Mouse (Mus musculus) bone marrow macrophage, adult 2 months (primary cell): ENCODE measurements around the gene BC037034.

Experiments
- CTCF ChIP-seq: IDR thresholded peaks from 2 replicates; pipeline ENCODE4 v1.5.1; 2012; ENCODE audit warnings: low read depth, mild to moderate bottlenecking, low read length, moderate library complexity
- POLR2A ChIP-seq: IDR thresholded peaks from 2 replicates; pipeline ENCODE4 v1.6.1; 2012; ENCODE audit warnings: mild to moderate bottlenecking, low read depth, low read length, borderline replicate concordance

DNA sequence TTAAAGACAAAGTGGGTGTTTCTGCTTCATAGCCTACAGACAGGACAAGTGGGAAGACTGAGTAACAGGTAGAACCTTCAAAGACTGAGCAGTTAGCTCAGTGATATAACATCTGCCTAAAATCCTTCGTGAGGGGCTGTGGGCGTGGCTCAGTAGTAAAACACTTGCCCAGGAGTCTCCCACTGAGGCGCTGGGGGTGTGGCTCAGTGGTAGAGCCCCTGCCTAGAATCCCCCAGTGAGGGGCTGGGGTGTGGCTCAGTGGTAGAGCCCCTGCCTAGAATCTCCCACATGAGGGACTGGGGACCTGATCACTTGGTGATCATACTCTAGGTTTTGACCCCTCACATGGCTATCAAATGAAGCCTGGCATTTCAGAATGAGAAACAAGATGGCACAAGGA is 5.8 kb downstream of the BC037034 start:
- TF ChIP-seq CTCF (no peak), POLR2A (no peak)
